Mouse (Mus musculus): ENCODE measurements around the gene Pbx2.

Gene Pbx2

GRCm38 (mm10) chr17:34582528-34582927 lies 8.5 kb upstream of the Pbx2 start:
- DNase-seq (ENCODE audit: low read depth): no peak

- DNase-seq (ENCODE audit: low read depth): no peak
Measured at GRCm38 (mm10) chr17:34583397-34583796, 7.7 kb upstream of the Pbx2 start.

- no peak for DNase-seq (ENCODE audit: low read depth)
Measured at GRCm38 (mm10) chr17:34583819-34584218, 7.2 kb upstream of the Pbx2 start.

GRCm38 (mm10) chr17:34585121-34585520 lies 5.9 kb upstream of the Pbx2 start:
- DNase-seq (ENCODE audit: low read depth): no peak

GRCm38 (mm10) chr17:34585877-34586771 lies 4.9 kb upstream of the Pbx2 start:
- no peak for DNase-seq (ENCODE audit: low read depth)

GRCm38 (mm10) chr17:34586796-34587422 lies 4.2 kb upstream of the Pbx2 start:
- peak; percentile 93 for DNase-seq (ENCODE audit: low read depth)

- peak; percentile 99 for DNase-seq (ENCODE audit: low read depth)
Measured at GRCm38 (mm10) chr17:34587423-34587811, 3.6 kb upstream of the Pbx2 start.

GRCm38 (mm10) chr17:34587814-34588213 lies 3.3 kb upstream of the Pbx2 start:
- DNase-seq (ENCODE audit: low read depth): no peak

GRCm38 (mm10) chr17:34588767-34589166 lies 2.3 kb upstream of the Pbx2 start:
- no peak for DNase-seq (ENCODE audit: low read depth)

- no peak for DNase-seq (ENCODE audit: low read depth)
Measured at GRCm38 (mm10) chr17:34589206-34589605, 1.9 kb upstream of the Pbx2 start.

GRCm38 (mm10) chr17:34589681-34590101 lies 1.4 kb upstream of the Pbx2 start, which contains the start of gene Gpsm3:
Gene Gpsm3, plus strand, starts transcription at chr17:34589806.
- peak; percentile 20 for DNase-seq (ENCODE audit: low read depth)

- no peak for DNase-seq (ENCODE audit: low read depth)
Measured at GRCm38 (mm10) chr17:34590154-34590987, 695 bp upstream of the Pbx2 start.

GRCm38 (mm10) chr17:34591994-34592375 lies 919 bp downstream of the Pbx2 start:
- peak; percentile 96 for DNase-seq (ENCODE audit: low read depth)

- DNase-seq (ENCODE audit: low read depth): peak; percentile 46
Measured at GRCm38 (mm10) chr17:34592581-34593549, 1.8 kb downstream of the Pbx2 start.

GRCm38 (mm10) chr17:34593752-34594525 lies 2.9 kb downstream of the Pbx2 start:
- DNase-seq (ENCODE audit: low read depth): no peak

- DNase-seq (ENCODE audit: low read depth): no peak
Measured at GRCm38 (mm10) chr17:34596098-34596497, 5.0 kb downstream of the Pbx2 start.

GRCm38 (mm10) chr17:34597566-34598095 lies 6.6 kb downstream of the Pbx2 start, which contains the start of gene Ager:
Gene Ager, plus strand, starts transcription at chr17:34597862.
- DNase-seq (ENCODE audit: low read depth): no peak

GRCm38 (mm10) chr17:34599891-34600290 lies 8.8 kb downstream of the Pbx2 start:
- no peak for DNase-seq (ENCODE audit: low read depth)

- DNase-seq (ENCODE audit: low read depth): no peak
Measured at GRCm38 (mm10) chr17:34601796-34602195, 10.7 kb downstream of the Pbx2 start.
